Mouse (Mus musculus): ENCODE results near the gene Itgb2. TPM values are rescaled to one million over a fixed set of nuclear protein-coding genes. Genes with fewer than 3 reads are reported as not detected.

Itgb2 gene
- polyA plus RNA-seq, 1 experiment, result 17.4 TPM

DNA sequence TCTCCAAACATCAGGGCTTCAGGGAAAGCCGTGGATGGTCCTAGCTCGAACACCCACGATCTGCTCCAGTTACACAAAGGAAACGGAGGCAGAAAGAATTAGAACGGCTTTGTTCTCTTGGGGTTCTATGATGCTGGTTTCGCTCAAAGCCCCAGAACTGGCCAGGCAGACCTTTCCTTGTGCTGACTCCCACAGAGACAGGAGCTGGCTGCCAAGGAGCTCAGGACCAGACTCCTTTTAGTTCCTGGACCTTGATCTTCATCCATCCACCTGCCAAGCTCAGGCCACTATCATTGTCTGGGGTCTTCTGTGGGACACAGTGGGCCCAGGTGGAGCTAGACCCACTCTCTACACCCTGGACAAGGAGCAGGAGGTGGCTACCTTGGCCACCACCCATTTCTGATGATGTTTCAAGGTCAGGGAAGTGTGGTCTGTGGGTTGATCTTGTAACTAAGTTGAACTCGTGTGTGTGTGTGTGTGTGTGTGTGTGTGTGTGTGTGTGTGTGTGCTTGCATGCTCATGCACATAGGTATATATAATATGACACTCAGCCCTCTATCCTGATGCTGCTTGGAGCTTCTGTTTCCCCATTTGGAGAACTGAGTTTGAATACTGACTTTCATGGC is 9.4 kb downstream of the Itgb2 start:
- Histone ChIP-seq H3K4me1 (ENCODE audit: control insufficient read depth, insufficient read depth, insufficient read length, low read length) (no peaks in the 10 kb centered on the region), H3K27me3 (ENCODE audit: control insufficient read depth, insufficient read depth, low read length) (no peaks in the 10 kb centered on the region), H3K4me3 (ENCODE audit: low read depth, low read length) (no peak overlapping the region), H3K27ac (ENCODE audit: insufficient read depth, low read depth, low read length) (no peak overlapping the region), H3K36me3 (ENCODE audit: control insufficient read depth, insufficient read depth, low read length) (no peaks in the 10 kb centered on the region)
- TF ChIP-seq POLR2A (IDR thresholded peaks at IDR 0.05; ENCODE audit: low read depth, low read length) (no peak), CTCF (IDR thresholded peaks at IDR 0.05; ENCODE audit: extremely low read depth, insufficient read length, insufficient replicate concordance, low read depth, low read length) (no peak)
- WGBS, result 79% methylated on average over 7 of the region's 7 CpGs

DNA sequence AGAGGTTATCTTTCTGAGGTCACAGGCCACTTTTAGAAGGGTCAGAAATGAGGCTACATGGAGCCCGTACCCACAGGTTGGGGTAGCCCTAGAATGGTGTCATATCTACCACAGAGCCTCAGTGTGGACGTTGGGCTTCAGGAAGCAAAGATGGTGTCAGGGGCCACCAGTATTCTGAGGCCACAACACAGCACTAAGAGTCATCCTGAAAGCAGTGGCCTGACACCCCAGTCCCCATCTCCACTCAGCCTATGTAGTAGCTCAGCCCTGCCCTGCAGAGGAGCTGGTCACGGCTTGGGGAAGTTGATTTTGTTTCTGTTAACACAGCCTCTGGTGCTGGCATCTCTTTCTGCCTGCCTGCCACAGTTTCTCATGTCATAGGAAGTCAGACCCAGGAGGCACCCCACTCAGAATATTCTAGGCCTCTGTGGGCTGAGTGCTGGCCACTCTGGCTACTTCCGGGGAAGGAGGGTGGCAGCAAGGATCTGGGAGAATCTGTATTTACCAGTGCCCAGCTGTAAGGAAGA is 10.6 kb downstream of the Itgb2 start:
- H3K27me3 ChIP-seq (ENCODE audit: control insufficient read depth, insufficient read depth, low read length), result no peaks in the 10 kb centered on the region
- H3K4me3 ChIP-seq (ENCODE audit: low read depth, low read length), result no peak overlapping the region
- TF ChIP-seq POLR2A (IDR thresholded peaks at IDR 0.05; ENCODE audit: low read depth, low read length) (no peak), CTCF (IDR thresholded peaks at IDR 0.05; ENCODE audit: extremely low read depth, insufficient read length, insufficient replicate concordance, low read depth, low read length) (no peak)
- no peaks in the 10 kb centered on the region for H3K4me1 ChIP-seq (ENCODE audit: control insufficient read depth, insufficient read depth, insufficient read length, low read length)
- H3K36me3 ChIP-seq (ENCODE audit: control insufficient read depth, insufficient read depth, low read length), result no peaks in the 10 kb centered on the region
- 86% methylated on average over 4 of the region's 4 CpGs for WGBS
- no peak overlapping the region for H3K27ac ChIP-seq (ENCODE audit: insufficient read depth, low read depth, low read length)

- TF ChIP-seq POLR2A (IDR thresholded peaks at IDR 0.05; ENCODE audit: low read depth, low read length) (no peak), CTCF (IDR thresholded peaks at IDR 0.05; ENCODE audit: extremely low read depth, insufficient read length, insufficient replicate concordance, low read depth, low read length) (no peak)
- no peaks in the 10 kb centered on the region for H3K4me1 ChIP-seq (ENCODE audit: control insufficient read depth, insufficient read depth, insufficient read length, low read length)
- 77% methylated on average over 10 of the region's 10 CpGs for WGBS
Measured at GRCm38 (mm10) chr10:77541864-77542666, 12.0 kb downstream of the Itgb2 start.

GRCm38 (mm10) chr10:77543226-77543625 is 13.2 kb downstream of the Itgb2 start:
- Histone ChIP-seq H3K4me3 (ENCODE audit: low read depth, low read length) (no peak overlapping the region), H3K27me3 (ENCODE audit: control insufficient read depth, insufficient read depth, low read length) (no peaks in the 10 kb centered on the region), H3K36me3 (ENCODE audit: control insufficient read depth, insufficient read depth, low read length) (no peaks in the 10 kb centered on the region), H3K4me1 (ENCODE audit: control insufficient read depth, insufficient read depth, insufficient read length, low read length) (no peaks in the 10 kb centered on the region), H3K27ac (ENCODE audit: insufficient read depth, low read depth, low read length) (no peak overlapping the region)
- WGBS, result 46% methylated on average over 7 of the region's 7 CpGs
- TF ChIP-seq POLR2A (IDR thresholded peaks at IDR 0.05; ENCODE audit: low read depth, low read length) (no peak), CTCF (IDR thresholded peaks at IDR 0.05; ENCODE audit: extremely low read depth, insufficient read length, insufficient replicate concordance, low read depth, low read length) (peak; percentile 66; the same call in 1 of the 2 replicates)

More at GRCm38 (mm10) chr10:77541864-77542666, 12.0 kb downstream of the Itgb2 start:
- Histone ChIP-seq H3K4me3 (ENCODE audit: low read depth, low read length) (no peak overlapping the region), H3K27ac (ENCODE audit: insufficient read depth, low read depth, low read length) (no peak overlapping the region), H3K36me3 (ENCODE audit: control insufficient read depth, insufficient read depth, low read length) (no peaks in the 10 kb centered on the region), H3K27me3 (ENCODE audit: control insufficient read depth, insufficient read depth, low read length) (no peaks in the 10 kb centered on the region)

GRCm38 (mm10) chr10:77544916-77545315 is 14.9 kb downstream of the Itgb2 start:
- H3K4me1 ChIP-seq (ENCODE audit: control insufficient read depth, insufficient read depth, insufficient read length, low read length), result no peaks in the 10 kb centered on the region
- 62% methylated on average over 5 of the region's 5 CpGs for WGBS
- H3K27me3 ChIP-seq (ENCODE audit: control insufficient read depth, insufficient read depth, low read length), result no peaks in the 10 kb centered on the region
- TF ChIP-seq POLR2A (IDR thresholded peaks at IDR 0.05; ENCODE audit: low read depth, low read length) (no peak), CTCF (IDR thresholded peaks at IDR 0.05; ENCODE audit: extremely low read depth, insufficient read length, insufficient replicate concordance, low read depth, low read length) (no peak)
- H3K4me3 ChIP-seq (ENCODE audit: low read depth, low read length), result no peak overlapping the region
- H3K36me3 ChIP-seq (ENCODE audit: control insufficient read depth, insufficient read depth, low read length), result no peaks in the 10 kb centered on the region
- no peak overlapping the region for H3K27ac ChIP-seq (ENCODE audit: insufficient read depth, low read depth, low read length)

- 83% methylated on average over 10 of the region's 10 CpGs for WGBS
- Histone ChIP-seq H3K4me1 (ENCODE audit: control insufficient read depth, insufficient read depth, insufficient read length, low read length) (no peaks in the 10 kb centered on the region; the same call in 1 of the 2 replicates), H3K27ac (ENCODE audit: insufficient read depth, low read depth, low read length) (no peak overlapping the region), H3K36me3 (ENCODE audit: control insufficient read depth, insufficient read depth, low read length) (no peaks in the 10 kb centered on the region), H3K4me3 (ENCODE audit: low read depth, low read length) (no peak overlapping the region), H3K27me3 (ENCODE audit: control insufficient read depth, insufficient read depth, low read length) (no peaks in the 10 kb centered on the region)
- TF ChIP-seq POLR2A (IDR thresholded peaks at IDR 0.05; ENCODE audit: low read depth, low read length), result no peak
- TF ChIP-seq CTCF (IDR thresholded peaks at IDR 0.05; ENCODE audit: extremely low read depth, insufficient read length, insufficient replicate concordance, low read depth, low read length), result no peak
Measured at GRCm38 (mm10) chr10:77548576-77548975, 18.5 kb downstream of the Itgb2 start.

- Histone ChIP-seq H3K4me3 (ENCODE audit: low read depth, low read length) (no peak overlapping the region), H3K27ac (ENCODE audit: insufficient read depth, low read depth, low read length) (no peak overlapping the region), H3K36me3 (ENCODE audit: control insufficient read depth, insufficient read depth, low read length) (no peaks in the 10 kb centered on the region), H3K27me3 (ENCODE audit: control insufficient read depth, insufficient read depth, low read length) (no peaks in the 10 kb centered on the region), H3K4me1 (ENCODE audit: control insufficient read depth, insufficient read depth, insufficient read length, low read length) (no peaks in the 10 kb centered on the region; the same call in 1 of the 2 replicates)
- TF ChIP-seq POLR2A (IDR thresholded peaks at IDR 0.05; ENCODE audit: low read depth, low read length) (no peak), CTCF (IDR thresholded peaks at IDR 0.05; ENCODE audit: extremely low read depth, insufficient read length, insufficient replicate concordance, low read depth, low read length) (no peak)
- WGBS, result 84% methylated on average over 11 of the region's 11 CpGs
Measured at GRCm38 (mm10) chr10:77550874-77551273, 20.8 kb downstream of the Itgb2 start.
